Mouse (Mus musculus) spleen, adult 12 weeks (tissue): ENCODE measurements around the gene Cyfip1.
A peak's percentile ranks its signal among the peaks of the same experiment; 100 is the strongest.

Experiments
- DNase-seq: peaks from one replicate; pipeline ENCODE4 v3.0.0; 2022; ENCODE audit warnings: low spot score

Cyfip1 gene

GRCm38 (mm10) chr7:55956054-55956453 lies 114.5 kb downstream of the Cyfip1 start:
- DNase-seq = no peak

- DNase-seq = no peak
These were observed 115.6 kb downstream of the Cyfip1 start for GRCm38 (mm10) chr7:55957178-55957577.

GRCm38 (mm10) chr7:55957916-55958315 lies 116.4 kb downstream of the Cyfip1 start:
- DNase-seq = no peak

GRCm38 (mm10) chr7:55959801-55960200 lies 118.3 kb downstream of the Cyfip1 start:
- DNase-seq = no peak

DNA sequence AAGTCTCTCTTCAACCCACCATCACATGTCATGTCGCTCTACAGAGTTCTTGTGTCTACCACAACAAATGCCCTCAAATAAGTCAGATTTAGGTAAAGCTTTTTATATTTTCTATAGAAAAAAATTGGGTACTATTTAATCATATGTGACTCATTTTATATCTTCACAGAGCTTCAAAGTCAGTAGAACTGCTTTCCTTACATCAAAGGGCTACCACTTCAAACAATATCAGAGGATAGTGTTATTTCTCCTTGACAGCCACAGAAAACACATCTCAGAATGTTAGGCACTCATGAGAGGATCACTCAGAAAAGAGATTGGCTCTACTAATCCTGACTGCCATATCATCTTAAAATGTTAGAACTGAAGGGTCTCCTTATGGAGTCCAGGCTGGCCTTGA lies 119.0 kb downstream of the Cyfip1 start:
- DNase-seq = no peak

DNA sequence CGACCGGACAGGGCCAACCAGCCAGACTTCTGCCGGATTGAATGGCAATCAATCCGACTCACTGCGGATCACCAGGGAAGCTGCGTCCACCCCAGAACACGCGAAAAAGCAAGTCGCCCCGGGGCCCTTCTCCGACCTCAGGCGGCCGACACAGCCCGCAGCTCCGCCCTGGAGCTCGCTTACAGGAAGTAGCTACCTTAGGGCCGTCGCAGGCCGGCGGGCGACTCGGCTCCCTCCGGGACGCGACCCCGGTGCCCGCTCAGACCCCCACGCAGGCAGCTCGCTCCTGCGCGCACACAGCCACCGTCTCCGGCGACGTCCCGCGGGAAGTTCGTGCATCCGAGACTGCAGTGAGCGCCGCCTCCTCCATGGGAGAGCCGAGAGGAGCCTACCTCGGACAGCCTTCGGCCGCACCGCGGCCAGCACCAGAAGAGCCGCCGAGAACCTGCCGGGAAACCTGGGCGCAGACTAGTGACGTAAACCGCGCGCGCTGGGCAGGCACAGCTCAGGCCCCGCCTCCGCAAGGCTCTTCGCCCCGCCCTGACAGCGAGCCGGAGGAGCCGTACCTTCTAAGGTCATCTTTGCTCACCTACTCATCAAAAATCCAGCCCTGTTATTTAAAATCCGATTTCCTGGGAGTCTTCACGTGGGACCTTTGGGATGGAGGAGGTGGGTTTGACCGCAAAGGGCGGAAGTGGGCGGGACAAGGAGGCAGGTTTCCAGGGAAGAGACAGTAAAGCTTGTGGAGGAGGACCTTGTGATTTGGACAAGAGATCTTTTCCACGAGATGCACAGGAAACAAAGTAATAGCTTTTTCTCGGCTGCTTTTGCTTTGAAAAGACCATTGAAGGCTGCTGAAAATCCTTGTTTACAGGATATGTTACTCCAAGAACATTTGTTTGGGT lies 120.7 kb downstream of the Cyfip1 start, which contains the start of gene Nipa2:
Gene Nipa2, minus strand, starts transcription at position 473 of the 905 bp plus-strand sequence.
- peak; percentile 92 for DNase-seq

- no peak for DNase-seq
These were observed 125.4 kb downstream of the Cyfip1 start for GRCm38 (mm10) chr7:55966866-55967460.

GRCm38 (mm10) chr7:55968258-55968901 lies 126.8 kb downstream of the Cyfip1 start:
- peak; percentile 31 for DNase-seq

GRCm38 (mm10) chr7:55969415-55969814 lies 127.9 kb downstream of the Cyfip1 start:
- DNase-seq = no peak

- no peak for DNase-seq
These were observed 132.9 kb downstream of the Cyfip1 start for GRCm38 (mm10) chr7:55974429-55974828.

GRCm38 (mm10) chr7:55981511-55981910 lies 140.0 kb downstream of the Cyfip1 start:
- DNase-seq = no peak
